Mouse (Mus musculus): ENCODE results near the gene Gpr137c. TPM values are rescaled to one million over a fixed set of nuclear protein-coding genes. Genes with fewer than 3 reads are reported as not detected.

The Gpr137c gene
- total and polyA plus RNA-seq, 2 experiments from 2014 or later = 1.6 to 20.6 TPM

DNA sequence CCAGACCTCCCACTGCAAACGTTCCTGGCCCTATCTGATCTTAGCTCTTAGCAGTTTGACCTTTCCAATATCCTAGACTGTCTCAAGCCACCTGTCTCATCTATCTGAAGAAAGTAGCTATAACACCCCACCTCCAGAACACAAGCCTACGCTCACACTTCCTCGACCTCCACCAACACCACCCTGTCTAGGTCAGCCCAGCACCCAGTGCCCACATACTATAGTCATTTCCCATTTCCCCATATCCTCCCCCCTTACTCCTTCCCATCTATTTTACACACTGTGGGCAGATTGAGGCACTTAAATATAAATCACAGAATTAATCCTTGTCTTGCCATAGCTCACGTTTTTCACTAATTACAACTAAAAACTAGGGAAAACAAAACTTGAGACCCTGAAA is 37.9 kb upstream of the Gpr137c start:
- H3K27me3 ChIP-seq (ENCODE audit: control insufficient read depth, insufficient read depth, low read length) = no peaks in the 10 kb centered on the region
- no peak overlapping the region for H3K4me2 ChIP-seq (ENCODE audit: low read depth, low read length)
- H3K27ac ChIP-seq (ENCODE audit: low read depth) = no peak overlapping the region
- TF ChIP-seq CTCF (IDR thresholded peaks at IDR 0.05; ENCODE audit: low read depth) (no peak), EP300 (IDR thresholded peaks at IDR 0.05; ENCODE audit: low read depth) (no peak)
- WGBS = 70% methylated on average over 4 of the region's 4 CpGs
- H3K4me1 ChIP-seq (ENCODE audit: control insufficient read depth, insufficient read depth) = no peaks in the 10 kb centered on the region
- no peaks in the 10 kb centered on the region for H3K9me3 ChIP-seq (replicated peaks; ENCODE audit: control insufficient read depth, low read length)
- DNase-seq (ENCODE audit: low spot score) (no peak), ATAC-seq (ENCODE audit: insufficient read depth, low read depth) (no peak)
- no peak overlapping the region for H3K4me3 ChIP-seq (ENCODE audit: low read depth, low read length)
- no peaks in the 10 kb centered on the region; the same call in 1 of the 2 replicates for H3K36me3 ChIP-seq (replicated peaks; ENCODE audit: control insufficient read depth, insufficient read depth, low read length)
- no peak overlapping the region for H3K9ac ChIP-seq (replicated peaks; ENCODE audit: low read depth, low read length)

DNA sequence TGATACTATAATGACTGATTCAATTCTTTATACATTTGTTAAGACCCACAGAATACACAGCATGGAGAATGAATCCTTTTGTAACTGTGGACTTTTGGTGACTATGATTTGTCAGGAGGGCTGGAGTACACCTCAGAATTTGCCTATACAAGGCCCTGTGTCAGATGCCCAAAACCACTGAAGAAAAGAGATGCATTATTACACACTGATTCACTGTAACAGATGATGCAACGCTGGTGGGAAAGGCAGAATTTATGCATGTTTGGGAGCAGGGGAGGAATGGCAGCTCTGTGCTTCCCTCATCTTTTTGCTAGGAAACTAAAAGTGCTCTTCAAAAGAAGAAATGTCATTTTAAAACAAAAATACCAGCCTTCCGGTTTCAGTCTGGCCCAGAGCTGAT is 28.5 kb upstream of the Gpr137c start:
- Histone ChIP-seq H3K4me2 (ENCODE audit: low read depth, low read length) (no peak overlapping the region), H3K4me3 (ENCODE audit: low read depth, low read length) (no peak overlapping the region), H3K9me3 (replicated peaks; ENCODE audit: control insufficient read depth, low read length) (peaks cover 6% of the 10 kb centered on the region; the same call in 1 of the 2 replicates), H3K27me3 (ENCODE audit: control insufficient read depth, insufficient read depth, low read length) (no peaks in the 10 kb centered on the region), H3K36me3 (replicated peaks; ENCODE audit: control insufficient read depth, insufficient read depth, low read length) (no peaks in the 10 kb centered on the region; the same call in 1 of the 2 replicates), H3K27ac (ENCODE audit: low read depth) (no peak overlapping the region), H3K4me1 (ENCODE audit: control insufficient read depth, insufficient read depth) (no peaks in the 10 kb centered on the region), H3K9ac (replicated peaks; ENCODE audit: low read depth, low read length) (no peak overlapping the region)
- no peak for ATAC-seq (ENCODE audit: insufficient read depth, low read depth)
- TF ChIP-seq CTCF (IDR thresholded peaks at IDR 0.05; ENCODE audit: low read depth) (no peak), EP300 (IDR thresholded peaks at IDR 0.05; ENCODE audit: low read depth) (no peak)
- DNase-seq (ENCODE audit: low spot score) = no peak
- 77% methylated on average over 2 of the region's 2 CpGs for WGBS

DNA sequence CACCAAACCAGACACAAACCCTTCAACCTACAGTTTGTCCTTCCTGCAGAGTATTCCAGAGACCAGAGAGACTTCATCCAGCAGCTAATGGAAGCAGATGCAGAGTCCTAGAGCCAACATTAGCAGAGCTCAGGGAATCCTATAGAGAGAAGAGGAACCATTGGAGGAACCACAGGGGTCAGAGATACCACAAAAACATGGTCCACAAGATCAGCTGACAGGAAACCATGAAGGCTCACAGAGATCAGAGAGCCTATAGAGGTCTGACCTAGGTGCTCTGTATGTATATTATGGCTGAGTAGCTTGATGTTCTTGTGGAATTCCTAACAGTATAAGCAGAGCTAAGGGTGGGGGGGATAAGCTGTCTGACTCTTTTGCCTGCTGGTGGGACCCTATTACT is 18.9 kb upstream of the Gpr137c start:
- Histone ChIP-seq H3K27me3 (ENCODE audit: control insufficient read depth, insufficient read depth, low read length) (no peaks in the 10 kb centered on the region), H3K36me3 (replicated peaks; ENCODE audit: control insufficient read depth, insufficient read depth, low read length) (peaks cover 7% of the 10 kb centered on the region; the same call in 1 of the 2 replicates), H3K9me3 (replicated peaks; ENCODE audit: control insufficient read depth, low read length) (no peaks in the 10 kb centered on the region), H3K9ac (replicated peaks; ENCODE audit: low read depth, low read length) (no peak overlapping the region), H3K27ac (ENCODE audit: low read depth) (no peak overlapping the region), H3K4me2 (ENCODE audit: low read depth, low read length) (no peak overlapping the region), H3K4me1 (ENCODE audit: control insufficient read depth, insufficient read depth) (no peaks in the 10 kb centered on the region), H3K4me3 (ENCODE audit: low read depth, low read length) (no peak overlapping the region)
- TF ChIP-seq CTCF (IDR thresholded peaks at IDR 0.05; ENCODE audit: low read depth) (no peak), EP300 (IDR thresholded peaks at IDR 0.05; ENCODE audit: low read depth) (no peak)
- ATAC-seq (ENCODE audit: insufficient read depth, low read depth) (no peak), DNase-seq (ENCODE audit: low spot score) (no peak)

DNA sequence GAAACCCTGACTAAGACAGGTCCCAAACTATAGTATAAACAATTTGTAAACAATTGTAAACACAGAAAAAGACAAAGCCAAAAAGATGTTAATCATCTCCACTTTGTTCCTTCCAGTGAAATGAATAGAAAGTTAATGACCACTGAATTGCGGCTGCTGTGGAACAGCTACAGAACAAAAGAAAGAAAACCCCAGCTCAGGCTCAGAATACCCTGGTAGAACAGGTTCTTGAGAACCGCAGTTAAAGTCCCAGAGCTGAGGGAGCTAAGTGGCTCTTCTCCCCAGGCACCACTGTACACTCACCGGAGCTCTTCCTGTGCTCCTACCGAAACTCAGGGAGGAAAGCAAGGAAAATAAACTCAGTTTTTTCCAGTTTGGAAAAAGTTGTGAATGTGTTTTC is 8.8 kb upstream of the Gpr137c start:
- H3K4me1 ChIP-seq (ENCODE audit: control insufficient read depth, insufficient read depth) = no peaks in the 10 kb centered on the region
- 71% methylated on average over 4 of the region's 4 CpGs for WGBS
- H3K9ac ChIP-seq (replicated peaks; ENCODE audit: low read depth, low read length) = no peak overlapping the region
- no peaks in the 10 kb centered on the region for H3K27me3 ChIP-seq (ENCODE audit: control insufficient read depth, insufficient read depth, low read length)
- no peak for TF ChIP-seq EP300 (IDR thresholded peaks at IDR 0.05; ENCODE audit: low read depth)
- no peak for TF ChIP-seq CTCF (IDR thresholded peaks at IDR 0.05; ENCODE audit: low read depth)
- H3K27ac ChIP-seq (ENCODE audit: low read depth) = no peak overlapping the region
- DNase-seq (ENCODE audit: low spot score) = no peak
- H3K4me2 ChIP-seq (ENCODE audit: low read depth, low read length) = no peak overlapping the region
- H3K9me3 ChIP-seq (replicated peaks; ENCODE audit: control insufficient read depth, low read length) = no peaks in the 10 kb centered on the region
- H3K4me3 ChIP-seq (ENCODE audit: low read depth, low read length) = no peak overlapping the region
- ATAC-seq (ENCODE audit: insufficient read depth, low read depth) = no peak
- 0 out of 2 replicates have a peak, but pooled peaks cover 6% of the 10 kb centered on the region for H3K36me3 ChIP-seq (replicated peaks; ENCODE audit: control insufficient read depth, insufficient read depth, low read length)

DNA sequence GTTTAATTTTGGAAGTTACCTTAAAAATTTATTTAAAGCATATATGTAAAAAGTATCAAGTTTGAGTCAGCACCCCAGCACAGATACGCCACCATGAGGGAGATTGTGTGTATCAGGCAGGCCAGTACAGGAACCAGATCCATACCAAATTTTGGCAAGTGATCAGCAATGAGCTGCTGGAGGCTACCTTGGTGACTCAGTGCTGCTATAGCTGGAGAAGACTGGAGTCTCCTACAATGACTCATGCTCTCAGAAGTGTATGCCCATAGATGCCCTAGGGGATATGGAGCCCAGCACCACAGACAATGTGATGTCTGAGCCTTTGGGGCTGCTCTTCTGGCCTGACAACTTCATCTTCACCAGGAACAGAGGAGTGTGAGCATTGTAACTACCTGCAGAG is 8.1 kb upstream of the Gpr137c start:
- no peak for TF ChIP-seq EP300 (IDR thresholded peaks at IDR 0.05; ENCODE audit: low read depth)
- TF ChIP-seq CTCF (IDR thresholded peaks at IDR 0.05; ENCODE audit: low read depth) = no peak
- Histone ChIP-seq H3K27me3 (ENCODE audit: control insufficient read depth, insufficient read depth, low read length) (no peaks in the 10 kb centered on the region), H3K9me3 (replicated peaks; ENCODE audit: control insufficient read depth, low read length) (no peaks in the 10 kb centered on the region), H3K4me3 (ENCODE audit: low read depth, low read length) (no peak overlapping the region), H3K36me3 (replicated peaks; ENCODE audit: control insufficient read depth, insufficient read depth, low read length) (0 out of 2 replicates have a peak, but pooled peaks cover 6% of the 10 kb centered on the region), H3K4me2 (ENCODE audit: low read depth, low read length) (no peak overlapping the region), H3K27ac (ENCODE audit: low read depth) (no peak overlapping the region), H3K4me1 (ENCODE audit: control insufficient read depth, insufficient read depth) (no peaks in the 10 kb centered on the region), H3K9ac (replicated peaks; ENCODE audit: low read depth, low read length) (no peak overlapping the region)
- ATAC-seq (ENCODE audit: insufficient read depth, low read depth) = no peak
- DNase-seq (ENCODE audit: low spot score) = no peak
- WGBS = 78% methylated on average over 1 of the region's 1 CpGs

DNA sequence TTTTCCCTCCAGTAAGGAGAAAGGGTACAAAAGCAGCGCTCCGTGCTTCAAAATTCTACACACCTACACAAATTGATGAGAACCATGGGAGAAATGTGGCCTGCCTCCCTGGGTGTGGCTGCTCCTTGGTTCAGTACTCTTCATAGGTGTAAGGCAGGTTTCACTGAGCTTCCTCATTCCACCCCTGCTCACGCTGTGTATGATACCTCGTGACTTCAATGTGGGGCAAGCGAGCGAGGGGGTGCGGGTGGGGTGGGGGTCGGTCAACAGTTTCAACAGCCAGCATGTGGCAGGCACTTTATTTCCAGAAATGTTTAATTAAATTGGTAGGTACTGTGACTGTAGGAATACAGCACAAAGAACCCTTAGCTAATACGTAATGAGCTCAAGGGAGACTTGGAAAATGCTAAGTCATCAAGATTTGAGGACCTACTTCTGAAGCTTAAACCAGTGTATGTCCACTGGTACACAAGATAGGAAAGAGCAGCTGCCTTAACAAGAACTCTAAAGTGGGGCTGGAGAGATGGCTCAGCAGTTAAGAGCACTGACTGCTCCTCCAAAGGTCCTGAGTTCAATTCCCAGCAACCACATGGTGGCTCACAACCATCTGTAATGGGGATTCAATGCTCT is 2.7 kb upstream of the Gpr137c start:
- no peaks in the 10 kb centered on the region for H3K9me3 ChIP-seq (replicated peaks; ENCODE audit: control insufficient read depth, low read length)
- TF ChIP-seq EP300 (IDR thresholded peaks at IDR 0.05; ENCODE audit: low read depth) (no peak), CTCF (IDR thresholded peaks at IDR 0.05; ENCODE audit: low read depth) (no peak)
- no peak for ATAC-seq (ENCODE audit: insufficient read depth, low read depth)
- no peaks in the 10 kb centered on the region for H3K36me3 ChIP-seq (replicated peaks; ENCODE audit: control insufficient read depth, insufficient read depth, low read length)
- no peak overlapping the region for H3K9ac ChIP-seq (replicated peaks; ENCODE audit: low read depth, low read length)
- H3K4me1 ChIP-seq (ENCODE audit: control insufficient read depth, insufficient read depth) = 0 out of 2 replicates have a peak, but pooled peaks cover 8% of the 10 kb centered on the region
- WGBS = 91% methylated on average over 9 of the region's 9 CpGs
- no peaks in the 10 kb centered on the region for H3K27me3 ChIP-seq (ENCODE audit: control insufficient read depth, insufficient read depth, low read length)
- no peak overlapping the region for H3K27ac ChIP-seq (ENCODE audit: low read depth)
- H3K4me3 ChIP-seq (ENCODE audit: low read depth, low read length) = no peak overlapping the region
- H3K4me2 ChIP-seq (ENCODE audit: low read depth, low read length) = no peak overlapping the region
- DNase-seq (ENCODE audit: low spot score) = no peak
